Mouse (Mus musculus) T-cell, adult 2 months (primary cell): Measurements from ENCODE around the gene Ablim2.

Experiments used
- DNase-seq: peaks from one replicate; pipeline ENCODE4 v3.0.0; 2022; ENCODE audit warnings: low spot score

The Ablim2 gene

GRCm38 (mm10) chr5:35757639-35758001, at the start of gene Ablim2:
Gene Ablim2, plus strand, starts transcription at chr5:35757880.
- peak; percentile 95 for DNase-seq

- DNase-seq, result no peak
Measured at GRCm38 (mm10) chr5:35710481-35710880, 47.2 kb upstream of the Ablim2 start.

GRCm38 (mm10) chr5:35710931-35711330, 46.7 kb upstream of the Ablim2 start:
- DNase-seq, result no peak

- DNase-seq, result no peak
Measured at GRCm38 (mm10) chr5:35712517-35712916, 45.2 kb upstream of the Ablim2 start.

- no peak for DNase-seq
Measured at GRCm38 (mm10) chr5:35713649-35714354, 43.9 kb upstream of the Ablim2 start.

DNA sequence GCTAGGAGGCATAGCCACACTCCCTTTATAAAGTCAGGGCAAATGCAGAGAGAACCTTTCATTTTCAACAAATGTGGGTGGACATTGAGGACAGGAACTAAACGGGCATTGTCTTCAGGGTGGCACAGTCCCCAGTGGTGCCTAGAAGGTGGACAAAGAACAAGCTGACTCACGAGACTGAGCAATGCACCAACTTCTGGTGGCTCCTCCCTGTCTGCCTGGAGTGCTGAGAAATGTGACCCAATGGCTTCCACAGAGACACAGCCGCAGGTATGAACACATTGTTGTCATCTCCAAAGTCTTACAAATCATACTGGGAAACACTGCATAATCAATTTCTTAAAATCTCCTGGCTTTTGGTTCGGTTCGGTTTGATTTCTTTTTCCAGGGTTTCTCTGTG, 40.2 kb upstream of the Ablim2 start:
- DNase-seq, result no peak

DNA sequence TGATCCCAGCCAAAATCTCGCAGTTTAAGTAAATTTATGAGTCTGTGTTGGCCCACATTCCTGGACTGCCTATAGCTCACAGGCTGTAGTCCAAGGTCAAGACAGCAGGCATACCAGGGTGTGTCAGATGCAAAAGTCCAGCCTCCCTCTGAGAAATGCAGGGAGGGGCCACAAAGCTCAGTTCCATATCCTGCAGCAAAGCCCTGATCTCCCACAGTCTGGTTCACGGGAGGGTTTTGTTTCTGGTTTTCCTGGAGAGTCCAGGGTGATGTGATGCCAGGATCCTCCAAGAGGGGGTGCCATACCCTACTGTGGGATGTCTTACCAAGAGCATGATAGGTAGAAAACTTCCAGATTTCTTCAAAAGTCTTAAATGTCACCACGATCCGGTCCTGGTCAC, 39.7 kb upstream of the Ablim2 start:
- DNase-seq, result no peak

DNA sequence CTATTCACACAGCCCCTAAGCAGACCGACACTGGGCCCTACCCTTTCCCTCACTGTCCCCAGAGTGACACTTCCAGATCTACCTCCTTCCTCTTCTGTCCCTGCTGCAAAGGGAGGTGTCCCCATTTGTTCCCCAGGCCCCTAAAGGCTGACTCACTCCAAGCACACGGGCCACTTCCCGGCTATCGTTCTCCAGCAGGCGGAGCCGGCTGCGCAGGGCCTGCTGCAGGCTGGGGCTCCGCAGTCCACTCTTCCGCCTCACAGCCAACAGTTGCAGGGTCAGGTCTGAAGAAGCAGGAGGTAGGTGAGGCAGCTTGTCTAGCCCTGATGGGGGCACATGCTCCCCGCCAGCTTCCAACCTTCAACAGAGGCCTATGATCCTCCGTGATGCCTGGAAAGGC, 38.9 kb upstream of the Ablim2 start:
- DNase-seq, result no peak

- DNase-seq, result no peak
Measured at GRCm38 (mm10) chr5:35719343-35719742, 38.3 kb upstream of the Ablim2 start.

DNA sequence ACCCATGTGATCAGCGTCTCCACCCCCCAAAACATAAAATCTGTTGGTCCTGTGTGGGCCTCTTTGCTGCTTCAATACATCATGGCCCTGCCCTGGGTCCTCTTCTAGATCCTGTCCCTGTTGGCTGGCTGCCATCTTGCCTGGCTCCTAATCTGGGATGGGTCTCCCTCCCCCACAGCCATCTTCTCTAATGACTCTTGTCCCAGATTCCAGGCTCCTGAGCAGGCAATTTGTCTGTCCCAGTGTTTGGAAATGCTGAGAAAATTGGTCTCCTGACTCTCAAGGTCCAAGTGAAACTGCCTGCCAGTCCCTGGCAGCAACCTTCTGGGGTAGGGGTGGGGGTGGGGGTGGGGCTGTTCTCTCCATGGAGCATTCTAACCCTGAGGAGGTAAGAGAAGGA, 37.8 kb upstream of the Ablim2 start:
- no peak for DNase-seq

DNA sequence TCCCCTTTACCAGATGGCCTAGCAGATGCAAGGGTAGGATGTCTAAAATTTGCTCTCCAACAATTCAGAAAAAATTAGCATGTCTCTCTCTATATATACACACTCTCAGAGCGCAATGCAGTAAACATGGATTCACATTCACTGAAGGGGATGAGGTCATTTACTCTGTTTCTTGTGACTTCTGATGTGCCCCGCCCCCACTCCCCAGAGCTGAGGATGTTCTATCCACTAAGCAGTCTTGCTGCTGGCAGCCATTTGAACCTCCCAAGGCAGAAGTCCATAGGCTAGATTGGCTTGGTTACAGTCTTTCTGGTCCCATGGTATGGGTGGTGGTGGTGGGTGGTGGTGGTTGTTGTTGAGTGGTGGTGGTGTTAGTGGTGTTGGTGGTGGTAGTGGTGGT, 35.7 kb upstream of the Ablim2 start:
- no peak for DNase-seq

- DNase-seq, result no peak
Measured at GRCm38 (mm10) chr5:35722654-35723053, 35.0 kb upstream of the Ablim2 start.

DNA sequence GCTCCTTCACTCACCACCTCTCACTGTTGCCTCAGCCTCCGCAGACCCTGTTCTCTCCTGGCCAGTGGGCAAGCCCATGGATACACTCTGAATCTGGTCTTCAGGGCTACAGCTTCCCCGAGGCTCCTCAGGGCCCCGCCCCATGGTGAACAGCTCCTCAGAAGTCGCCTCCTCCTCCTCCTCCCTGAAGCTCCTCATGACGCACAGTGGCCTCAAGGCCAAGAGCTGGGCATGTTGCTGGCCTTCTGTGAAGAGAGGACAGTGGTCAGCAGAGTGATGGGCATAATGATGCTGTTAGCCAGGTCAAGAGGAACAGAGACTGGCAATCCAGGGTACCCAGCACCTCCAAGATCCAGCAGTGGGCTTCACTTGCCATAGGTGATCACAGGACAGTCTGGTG, 33.8 kb upstream of the Ablim2 start:
- DNase-seq, result no peak

GRCm38 (mm10) chr5:35725840-35726239, 31.8 kb upstream of the Ablim2 start:
- no peak for DNase-seq

- DNase-seq, result no peak
Measured at GRCm38 (mm10) chr5:35727447-35727846, 30.2 kb upstream of the Ablim2 start.

DNA sequence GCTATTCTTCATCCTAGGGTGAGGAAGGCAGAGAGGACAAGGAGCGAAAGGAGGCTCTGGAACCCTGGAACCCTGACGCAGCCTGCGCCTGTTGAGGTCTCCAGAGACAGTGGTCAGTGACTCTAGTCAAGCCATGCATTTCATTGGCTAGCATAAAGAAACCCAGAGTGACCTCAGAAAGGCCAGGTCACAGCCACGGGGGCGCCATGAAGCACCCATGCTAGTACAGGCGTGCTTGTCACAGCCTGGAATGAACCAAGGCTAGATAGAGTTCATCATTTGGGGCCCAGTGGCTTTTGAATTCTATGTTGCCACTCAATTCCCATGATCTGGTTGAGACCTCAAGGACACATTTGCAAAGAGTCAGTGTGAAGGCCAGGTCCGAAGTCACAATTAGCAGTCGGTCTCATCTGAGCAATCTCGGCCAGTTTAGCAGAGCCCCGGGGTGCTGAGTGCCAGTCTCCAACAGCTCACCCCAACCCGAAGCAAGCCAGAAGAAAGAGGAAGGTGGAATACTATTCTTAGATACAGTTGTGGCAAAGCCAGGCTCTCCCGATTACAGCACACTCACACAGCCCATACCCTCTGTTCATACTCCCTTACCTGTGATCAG, 29.2 kb upstream of the Ablim2 start:
- DNase-seq, result no peak

- DNase-seq, result peak; percentile 44
Measured at GRCm38 (mm10) chr5:35728957-35729460, 28.7 kb upstream of the Ablim2 start.

- peak; percentile 33 for DNase-seq
Measured at GRCm38 (mm10) chr5:35729844-35730243, 27.8 kb upstream of the Ablim2 start.

DNA sequence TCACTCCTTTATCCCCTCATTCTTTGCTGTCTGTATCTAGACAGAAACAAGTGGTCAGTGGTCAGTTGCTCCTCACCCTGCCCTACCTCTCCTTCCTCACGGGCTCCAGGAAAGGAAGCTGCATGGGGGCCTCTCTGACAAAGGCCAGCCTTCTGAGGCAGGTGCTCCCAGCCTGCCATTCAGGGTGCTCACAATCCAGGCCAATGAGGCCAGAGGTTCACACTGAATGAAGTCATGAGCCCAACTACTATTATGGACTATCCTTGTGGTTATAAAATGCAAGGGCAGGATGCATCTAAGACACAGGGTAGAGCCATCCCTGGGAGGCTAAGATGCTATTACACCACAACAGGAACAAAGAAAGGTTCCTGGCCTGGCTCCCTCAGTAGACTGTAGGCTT, 27.1 kb upstream of the Ablim2 start:
- DNase-seq, result no peak

- DNase-seq, result no peak
Measured at GRCm38 (mm10) chr5:35731006-35731405, 26.7 kb upstream of the Ablim2 start.

GRCm38 (mm10) chr5:35733523-35733922, 24.2 kb upstream of the Ablim2 start:
- DNase-seq, result no peak

DNA sequence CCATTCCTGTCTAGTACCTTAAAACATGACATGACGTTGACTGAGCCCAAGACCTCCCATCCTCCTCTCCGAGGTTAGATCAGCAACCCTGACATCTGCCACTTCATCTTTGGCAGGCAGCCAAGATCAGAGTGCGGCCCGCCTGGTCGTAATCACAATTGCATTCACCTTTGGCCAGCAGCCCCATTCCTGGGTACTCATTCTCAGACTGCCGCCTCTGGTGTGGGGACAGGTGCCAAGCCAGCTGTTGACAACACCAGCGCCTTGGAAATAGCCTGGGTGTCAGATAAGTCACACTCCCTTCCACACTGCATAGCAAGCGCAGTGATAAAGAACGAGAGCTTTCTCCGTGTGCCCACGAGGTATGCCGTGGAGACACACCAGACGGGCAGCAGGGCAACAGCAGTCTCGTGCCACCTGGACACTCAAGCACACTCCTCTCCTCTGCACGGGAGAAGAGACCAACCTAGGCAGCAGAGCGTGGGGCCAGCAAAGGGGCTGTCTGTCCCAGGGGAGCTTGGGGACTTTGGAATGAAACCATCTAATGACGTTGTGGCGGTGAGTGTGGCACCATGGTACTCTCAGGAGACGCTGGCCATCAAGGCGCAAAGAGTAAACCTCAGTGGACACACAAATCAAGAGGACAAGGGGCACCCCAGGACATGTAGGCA, 20.3 kb upstream of the Ablim2 start:
- DNase-seq, result no peak

DNA sequence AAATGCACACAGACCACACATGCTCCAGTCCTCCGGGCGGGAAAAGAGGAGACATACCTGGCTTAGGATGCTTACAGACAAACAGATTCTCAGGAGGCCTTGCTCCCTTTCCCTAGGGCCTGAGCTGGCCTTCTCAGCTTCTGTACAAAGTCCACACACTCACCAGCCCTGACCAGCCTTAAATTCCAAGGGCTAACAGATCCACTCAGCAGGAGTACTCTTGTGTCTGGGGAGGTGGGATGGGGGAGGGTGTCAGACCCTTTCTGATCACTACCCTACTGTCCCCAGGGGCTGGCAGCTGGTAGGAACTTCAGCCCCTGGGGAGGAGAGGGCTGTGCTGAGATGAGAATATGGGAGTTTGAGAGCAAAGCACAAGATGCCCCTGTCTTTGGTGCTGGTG, 18.7 kb upstream of the Ablim2 start:
- DNase-seq, result no peak
